Mouse (Mus musculus) neural tube, embryonic 12.5 days (tissue): ENCODE data around the gene Itpkb. TPM values are rescaled to one million over a fixed set of nuclear protein-coding genes. Genes with fewer than 3 reads are reported as not detected.
"Not testable (repeated sequence)": the region's sequence is repeated elsewhere in the genome, so short reads cannot be mapped to it uniquely, and the experiment has no call there.

Experiments
- ATAC-seq: fragments of 200-750 bp; cut with Nextera tagmentation; 2 replicates; pipeline ENCODE4 v1.8.0; 2017; ENCODE audit warnings: low read depth, mild to moderate bottlenecking, moderate TSS enrichment, moderate library complexity; ENCODE audit not compliant: low FRiP score
- H3K27ac ChIP-seq: fragments of 300-500 bp; sonication (generic); 2 replicates; pipeline ENCODE4 v1.5.1; 2016
- H3K27me3 ChIP-seq: fragments of 300-500 bp; sonication (generic); replicated peaks from 2 replicates; pipeline ENCODE4 v1.6.1; 2016; ENCODE audit warnings: mild to moderate bottlenecking
- H3K36me3 ChIP-seq: fragments of 300-500 bp; sonication (generic); 2 replicates; pipeline ENCODE4 v1.6.1; 2016; ENCODE audit warnings: mild to moderate bottlenecking
- H3K4me1 ChIP-seq: fragments of 300-500 bp; sonication (generic); 2 replicates; pipeline ENCODE4 v1.6.1; 2016
- H3K4me2 ChIP-seq: fragments of 300-500 bp; sonication (generic); replicated peaks from 2 replicates; pipeline ENCODE4 v1.6.1; 2016; ENCODE audit warnings: mild to moderate bottlenecking
- H3K4me3 ChIP-seq: fragments of 300-500 bp; sonication (generic); 2 replicates; pipeline ENCODE4 v1.5.1; 2016
- H3K9ac ChIP-seq: fragments of 300-500 bp; sonication (generic); 2 replicates; pipeline ENCODE4 v1.6.1; 2016; ENCODE audit warnings: mild to moderate bottlenecking
- H3K9me3 ChIP-seq: fragments of 300-500 bp; sonication (generic); 2 replicates; pipeline ENCODE4 v1.6.1; 2016; ENCODE audit warnings: mild to moderate bottlenecking
- WGBS: fragments of 180-500 bp; shearing (Covaris S2); methylation state at CpG from one replicate; pipeline ENCODE4 v1.1.7; 2016; 5-methylcytosine and 5-hydroxymethylcytosine counted together
- polyA plus RNA-seq: library from polyadenylated mRNA; unstranded; fragments of >200 nt; fragmentation: Nextera tagmentation; extraction: Ambion mirVana; gene quantifications from 2 replicates; pipeline ENCODE4 v1.2.1, GENCODE M21; 2016

Gene Itpkb
- polyA plus RNA-seq, 1 experiment from 2014 or later = 5.4 TPM

DNA sequence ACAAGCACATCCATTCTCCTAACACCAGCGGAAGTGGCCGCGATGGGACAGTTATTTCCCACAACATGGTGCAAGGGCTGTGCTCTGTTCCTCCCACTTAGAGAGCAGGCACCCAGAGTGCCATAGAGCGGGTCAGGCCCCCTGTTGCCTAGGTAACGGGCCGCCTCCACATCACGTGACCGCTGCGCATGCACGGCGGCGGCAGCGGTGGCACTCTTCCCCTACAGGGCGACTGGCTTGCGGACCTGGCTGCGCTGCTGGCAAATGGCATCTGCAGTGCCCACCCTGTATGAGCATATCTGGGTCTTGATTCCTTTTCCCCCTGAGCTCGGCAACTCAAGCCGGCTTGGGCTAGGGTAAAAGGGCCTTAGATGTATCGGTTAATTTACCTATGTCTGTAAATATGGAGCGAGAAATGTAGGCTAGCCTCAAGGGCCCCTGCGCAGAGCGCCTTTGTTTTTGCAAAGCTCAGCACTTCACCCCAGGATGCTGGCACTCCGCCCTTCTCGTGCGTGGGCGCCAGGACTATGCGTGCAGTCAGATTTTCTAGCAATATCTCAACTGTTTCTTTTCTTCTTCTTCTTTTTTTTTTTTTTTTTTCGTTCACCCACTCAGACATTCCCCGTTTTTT, 35.0 kb downstream of the Itpkb start:
- no peaks in the 10 kb centered on the region for H3K9me3 ChIP-seq
- H3K4me3 ChIP-seq = peak overlapping the region; percentile 24
- peak; percentile 96 for ATAC-seq
- peaks cover 22% of the 10 kb centered on the region for H3K4me1 ChIP-seq
- peak overlapping the region; percentile 59 for H3K4me2 ChIP-seq
- H3K27ac ChIP-seq = peak overlapping the region; percentile 57
- 2% methylated on average over 29 of the region's 29 CpGs for WGBS
- H3K36me3 ChIP-seq = no peaks in the 10 kb centered on the region
- no peaks in the 10 kb centered on the region for H3K27me3 ChIP-seq
- peak overlapping the region; percentile 41 for H3K9ac ChIP-seq

DNA sequence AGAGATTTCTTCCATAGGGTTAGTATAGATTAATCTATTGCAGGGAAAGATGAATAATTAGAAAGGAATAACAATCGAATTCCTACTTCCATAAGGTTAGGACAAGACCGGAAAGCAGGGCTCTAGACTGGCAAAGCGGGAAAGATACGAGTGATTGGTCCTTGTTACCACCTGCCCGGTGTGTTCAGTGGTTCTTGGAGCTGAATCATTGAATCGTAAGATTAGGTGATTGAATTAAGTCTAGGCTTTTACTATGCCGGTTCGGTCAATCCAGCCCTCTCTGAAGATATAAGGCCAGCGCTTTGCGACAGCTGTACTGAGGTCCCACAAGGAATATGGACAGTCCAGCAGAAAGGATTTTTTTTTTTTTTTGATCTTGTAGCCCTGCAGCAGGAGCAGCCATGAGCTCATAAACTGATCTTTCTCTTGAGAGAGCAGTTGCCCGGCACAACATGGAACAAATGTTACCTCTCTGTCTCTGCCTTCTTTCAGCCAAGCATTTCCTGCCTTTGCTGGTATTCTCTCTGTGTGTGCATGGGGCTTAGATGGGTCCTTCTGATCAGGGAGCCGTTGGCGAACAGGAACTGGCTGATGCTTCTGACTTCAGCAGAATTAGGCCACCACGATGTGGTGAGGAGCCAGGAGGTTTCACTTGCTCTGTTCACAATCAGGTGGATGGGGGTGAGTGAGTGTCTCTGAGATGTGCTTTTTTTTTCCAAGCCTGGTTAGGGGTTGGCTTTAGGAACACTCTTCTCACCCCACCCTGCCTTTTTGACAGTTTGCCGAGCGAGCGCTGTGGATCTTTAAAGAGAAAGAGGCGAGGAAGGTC, 35.9 kb downstream of the Itpkb start:
- H3K9ac ChIP-seq = no peak overlapping the region
- no peak overlapping the region for H3K27ac ChIP-seq
- peak overlapping the region; percentile 59 for H3K4me2 ChIP-seq
- WGBS = 79% methylated on average over 18 of the region's 18 CpGs
- H3K9me3 ChIP-seq = no peaks in the 10 kb centered on the region
- no peak overlapping the region for H3K4me3 ChIP-seq
- H3K27me3 ChIP-seq = no peaks in the 10 kb centered on the region
- peaks cover 22% of the 10 kb centered on the region for H3K4me1 ChIP-seq
- no peak for ATAC-seq
- H3K36me3 ChIP-seq = no peaks in the 10 kb centered on the region

GRCm38 (mm10) chr1:180367045-180367619, 36.8 kb downstream of the Itpkb start:
- Histone ChIP-seq H3K36me3 (no peaks in the 10 kb centered on the region), H3K9ac (no peak overlapping the region), H3K27me3 (no peaks in the 10 kb centered on the region), H3K9me3 (no peaks in the 10 kb centered on the region), H3K27ac (no peak overlapping the region), H3K4me2 (no peak overlapping the region), H3K4me1 (peaks cover 22% of the 10 kb centered on the region), H3K4me3 (no peak overlapping the region)
- ATAC-seq = no peak
- 53% methylated on average over 3 of the region's 3 CpGs for WGBS

GRCm38 (mm10) chr1:180367626-180368025, 37.3 kb downstream of the Itpkb start:
- Histone ChIP-seq H3K4me3 (no peak overlapping the region), H3K9ac (no peak overlapping the region), H3K27me3 (no peaks in the 10 kb centered on the region), H3K4me2 (no peak overlapping the region), H3K36me3 (no peaks in the 10 kb centered on the region), H3K9me3 (no peaks in the 10 kb centered on the region), H3K4me1 (peaks cover 22% of the 10 kb centered on the region), H3K27ac (no peak overlapping the region)
- no peak for ATAC-seq
- 67% methylated on average over 3 of the region's 3 CpGs for WGBS

DNA sequence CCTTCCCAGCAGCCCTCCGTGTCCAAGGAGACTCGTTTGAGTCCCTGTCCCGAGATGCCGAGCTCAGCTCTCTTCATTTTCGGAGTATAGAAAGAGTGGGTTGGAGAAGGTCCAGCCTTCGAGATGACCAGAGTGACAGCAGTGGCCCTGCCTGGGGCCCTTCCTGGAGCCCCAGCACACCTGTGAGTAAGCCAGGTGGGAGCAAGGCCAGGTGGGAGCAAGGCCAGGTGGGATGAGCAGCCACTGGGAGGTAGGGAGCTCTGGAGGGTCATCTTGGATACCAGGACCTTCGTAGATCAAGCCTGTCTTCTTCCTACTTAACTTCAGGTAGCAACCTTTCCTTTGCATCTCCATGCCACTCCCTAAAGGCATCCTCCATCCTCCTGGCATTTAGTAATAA, 37.8 kb downstream of the Itpkb start:
- 87% methylated on average over 7 of the region's 7 CpGs for WGBS
- no peak overlapping the region for H3K4me2 ChIP-seq
- no peak overlapping the region for H3K9ac ChIP-seq
- H3K27ac ChIP-seq = no peak overlapping the region
- no peaks in the 10 kb centered on the region for H3K27me3 ChIP-seq
- no peaks in the 10 kb centered on the region for H3K36me3 ChIP-seq
- no peaks in the 10 kb centered on the region for H3K9me3 ChIP-seq
- ATAC-seq = no peak
- peaks cover 22% of the 10 kb centered on the region for H3K4me1 ChIP-seq
- H3K4me3 ChIP-seq = no peak overlapping the region

DNA sequence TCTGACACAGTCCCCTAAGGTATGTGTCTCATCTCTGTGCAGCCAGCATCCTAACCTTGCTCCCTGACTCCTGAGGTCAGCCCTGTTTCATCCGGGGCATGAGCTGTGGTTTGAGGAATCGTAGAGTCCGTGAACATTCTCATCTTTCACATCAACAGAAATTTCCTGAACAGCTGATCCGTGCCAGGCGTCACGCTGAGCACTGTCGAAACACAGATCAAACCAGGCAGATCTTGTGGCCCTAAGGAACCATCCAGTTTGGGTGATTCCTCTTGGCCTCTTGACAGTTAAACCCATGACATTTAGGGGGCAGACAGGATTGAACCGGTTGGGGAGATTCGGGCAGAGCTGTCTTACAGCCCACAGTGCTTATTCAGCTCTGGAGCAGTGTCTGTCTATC, 38.4 kb downstream of the Itpkb start:
- Histone ChIP-seq H3K4me2 (no peak overlapping the region), H3K27ac (no peak overlapping the region), H3K4me3 (no peak overlapping the region), H3K4me1 (peaks cover 22% of the 10 kb centered on the region), H3K27me3 (no peaks in the 10 kb centered on the region), H3K36me3 (no peaks in the 10 kb centered on the region), H3K9ac (no peak overlapping the region), H3K9me3 (no peaks in the 10 kb centered on the region)
- ATAC-seq = no peak
- 84% methylated on average over 9 of the region's 9 CpGs for WGBS

DNA sequence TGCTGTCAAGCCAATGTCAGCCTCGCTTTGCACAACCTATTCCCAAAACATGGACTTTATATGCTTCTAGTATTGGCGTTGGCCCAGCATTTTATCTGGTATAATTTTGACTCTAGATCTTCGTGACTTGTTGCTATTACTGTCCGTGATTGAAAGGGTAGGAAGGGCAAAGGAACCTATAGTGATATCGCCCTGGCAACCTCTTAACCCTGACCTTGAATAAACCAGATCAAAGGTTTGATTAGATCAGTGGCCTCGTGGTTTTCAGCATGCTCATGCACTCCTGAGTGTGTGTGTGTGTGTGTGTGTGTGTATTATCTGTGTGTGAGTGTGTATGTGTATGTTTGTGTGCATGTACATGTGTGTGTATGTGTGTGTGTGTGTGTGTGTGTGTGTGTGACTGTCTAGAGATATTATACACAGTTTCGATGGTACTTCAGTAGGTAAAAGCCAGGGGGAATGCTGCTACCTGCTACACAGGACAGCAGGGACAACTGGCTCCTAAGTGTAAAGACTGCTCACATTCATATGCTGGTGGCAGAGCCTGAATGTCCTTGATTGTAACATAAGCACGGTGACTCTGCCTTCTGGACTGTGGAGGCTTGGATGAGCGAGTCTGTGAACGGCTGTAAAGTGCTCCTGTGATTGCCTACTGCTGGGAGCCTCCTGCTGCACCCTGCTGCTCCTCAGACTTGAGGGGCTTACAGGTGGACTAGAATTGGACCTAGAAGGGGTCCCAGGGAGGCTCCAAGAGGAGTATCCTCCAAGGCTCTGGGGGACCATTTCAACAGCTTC, 40.8 kb downstream of the Itpkb start:
- no peak for ATAC-seq
- Histone ChIP-seq H3K4me3 (no peak overlapping the region), H3K4me1 (peaks cover 7% of the 10 kb centered on the region), H3K27ac (no peak overlapping the region), H3K4me2 (no peak overlapping the region), H3K9ac (0 out of 2 replicates have a peak overlapping the region, but pooled peaks have one; percentile 8), H3K36me3 (no peaks in the 10 kb centered on the region), H3K9me3 (no peaks in the 10 kb centered on the region), H3K27me3 (no peaks in the 10 kb centered on the region)
- WGBS = 74% methylated on average over 10 of the region's 10 CpGs

GRCm38 (mm10) chr1:180372258-180372657, 42.0 kb downstream of the Itpkb start:
- not testable (repeated sequence) for H3K9ac ChIP-seq, H3K27me3 ChIP-seq, H3K36me3 ChIP-seq, H3K27ac ChIP-seq, H3K9me3 ChIP-seq, ATAC-seq, H3K4me1 ChIP-seq, H3K4me2 ChIP-seq, H3K4me3 ChIP-seq
- 89% methylated on average over 5 of the region's 5 CpGs for WGBS

GRCm38 (mm10) chr1:180376598-180376997, 46.3 kb downstream of the Itpkb start:
- no peak overlapping the region for H3K4me3 ChIP-seq
- H3K36me3 ChIP-seq = no peaks in the 10 kb centered on the region
- no peaks in the 10 kb centered on the region for H3K27me3 ChIP-seq
- H3K27ac ChIP-seq = no peak overlapping the region
- H3K4me2 ChIP-seq = no peak overlapping the region
- ATAC-seq = no peak
- H3K9me3 ChIP-seq = no peaks in the 10 kb centered on the region
- H3K4me1 ChIP-seq = no peaks in the 10 kb centered on the region
- 85% methylated on average over 7 of the region's 7 CpGs for WGBS
- no peak overlapping the region for H3K9ac ChIP-seq

DNA sequence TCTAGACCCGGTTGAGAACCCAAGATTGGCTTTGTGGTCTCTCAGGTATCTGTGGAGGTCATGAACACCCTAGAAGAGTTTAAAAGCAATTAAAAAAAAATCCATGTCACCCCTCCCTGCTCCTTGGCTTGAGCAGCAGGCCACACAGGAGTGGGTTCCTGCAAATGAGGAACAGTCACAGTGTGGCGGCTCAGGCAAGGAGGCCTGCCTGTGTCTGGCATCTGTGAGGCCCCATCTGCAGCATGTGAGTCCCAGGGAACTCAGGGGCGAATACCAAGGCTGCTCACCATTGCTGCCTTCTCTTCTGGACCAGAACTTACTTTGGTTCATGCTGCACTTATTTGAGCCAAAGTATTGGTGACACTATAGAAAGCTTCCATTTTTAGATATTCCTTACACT, 49.3 kb downstream of the Itpkb start:
- H3K27me3 ChIP-seq = no peaks in the 10 kb centered on the region
- no peaks in the 10 kb centered on the region for H3K4me1 ChIP-seq
- WGBS = 82% methylated on average over 3 of the region's 3 CpGs
- H3K36me3 ChIP-seq = no peaks in the 10 kb centered on the region
- H3K27ac ChIP-seq = no peak overlapping the region
- ATAC-seq = no peak
- no peak overlapping the region for H3K9ac ChIP-seq
- no peak overlapping the region for H3K4me2 ChIP-seq
- no peaks in the 10 kb centered on the region for H3K9me3 ChIP-seq
- H3K4me3 ChIP-seq = no peak overlapping the region

DNA sequence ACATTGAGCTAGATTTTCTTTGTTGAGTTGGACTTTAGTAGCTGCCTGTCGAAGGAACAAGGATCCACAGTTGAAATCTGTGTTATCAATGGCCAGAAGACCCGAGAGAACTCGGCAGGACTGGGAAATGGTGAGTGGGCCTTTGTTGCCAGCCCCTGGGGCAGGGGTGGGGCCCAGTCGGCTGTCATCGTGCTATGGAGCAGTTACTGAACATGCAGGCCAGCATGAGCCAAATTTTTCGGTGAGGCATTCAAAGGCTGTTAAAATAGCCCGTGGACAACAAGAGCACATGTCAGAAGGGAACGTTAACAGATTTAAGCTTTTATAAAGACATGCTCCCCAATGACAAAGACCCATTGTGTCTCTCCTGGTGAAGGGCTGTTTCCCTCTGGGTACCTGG, 52.1 kb downstream of the Itpkb start:
- no peaks in the 10 kb centered on the region for H3K27me3 ChIP-seq
- H3K9me3 ChIP-seq = no peaks in the 10 kb centered on the region
- 51% methylated on average over 8 of the region's 8 CpGs for WGBS
- no peak overlapping the region for H3K9ac ChIP-seq
- ATAC-seq = no peak
- no peak overlapping the region for H3K4me2 ChIP-seq
- H3K4me1 ChIP-seq = peaks cover 8% of the 10 kb centered on the region; the same call in 1 of the 2 replicates
- H3K4me3 ChIP-seq = no peak overlapping the region
- no peaks in the 10 kb centered on the region for H3K36me3 ChIP-seq
- no peak overlapping the region for H3K27ac ChIP-seq

GRCm38 (mm10) chr1:180383884-180384283, 53.6 kb downstream of the Itpkb start:
- Histone ChIP-seq H3K27ac (no peak overlapping the region), H3K4me1 (peaks cover 8% of the 10 kb centered on the region; the same call in 1 of the 2 replicates), H3K4me2 (no peak overlapping the region), H3K4me3 (no peak overlapping the region), H3K9me3 (no peaks in the 10 kb centered on the region), H3K9ac (no peak overlapping the region), H3K36me3 (no peaks in the 10 kb centered on the region), H3K27me3 (no peaks in the 10 kb centered on the region)
- 96% methylated on average over 8 of the region's 8 CpGs for WGBS
- no peak for ATAC-seq
